14 mouse cellular contexts compared by ENCODE assay signal in the genomic region with DNA sequence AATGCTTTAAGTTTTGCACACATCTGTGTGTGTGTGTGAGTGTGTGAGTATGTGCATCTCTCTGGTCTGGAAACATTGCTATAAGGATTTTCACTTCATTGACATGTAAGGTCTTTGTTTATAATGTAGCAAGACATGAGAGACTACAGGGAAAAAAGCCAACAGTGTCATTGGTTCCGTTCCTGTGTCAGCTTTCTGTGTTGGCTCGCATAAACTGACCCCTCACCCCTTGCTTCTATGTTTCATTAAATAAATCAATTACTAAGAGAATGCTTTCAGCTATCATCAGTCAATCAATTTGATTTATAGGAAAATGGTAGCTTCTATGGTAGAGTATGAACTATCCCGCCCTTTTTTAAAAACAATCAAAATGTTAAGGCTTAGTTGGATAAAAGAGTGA.
"Had no signal": no experiment of that assay in that cellular context is flagged by ENCODE, and none has a peak within 500 bp of the region (broad histone marks: within the 10 kb centered on the region; RNA-seq: fewer than 3 reads in every experiment).

No protein-coding gene starts in this region.

- H3K4me2 ChIP-seq: midbrain, embryonic 12.5 days; neural tube, embryonic 12.5 days; stomach, embryonic 15.5 days had no signal

- H3K27me3 ChIP-seq: neural tube, embryonic 12.5 days; stomach, embryonic 15.5 days had no signal

- H3K9me3 ChIP-seq: megakaryocyte, embryonic 14.5 days; midbrain, embryonic 12.5 days; neural tube, embryonic 12.5 days; stomach, embryonic 15.5 days had no signal

- H3K27ac ChIP-seq: macrophage; midbrain, embryonic 12.5 days; neural tube, embryonic 12.5 days; stomach, embryonic 15.5 days; stomach, postnatal 0 days had no signal

- H3K36me3 ChIP-seq: midbrain, embryonic 12.5 days; neural tube, embryonic 12.5 days; stomach, embryonic 15.5 days had no signal

- ATAC-seq: midbrain, embryonic 16.5 days had no signal

- H3K9ac ChIP-seq: midbrain, embryonic 12.5 days; neural tube, embryonic 12.5 days; stomach, embryonic 15.5 days had no signal

- DNase-seq: lung, adult 2 months; lung, postnatal 10 days; midbrain, embryonic 14.5 days; right cerebral cortex, postnatal 14 days; thymus, adult 2 months; thymus, postnatal 25 days; thymus, postnatal 4 days had no signal

- H3K4me3 ChIP-seq: midbrain, embryonic 12.5 days; neural tube, embryonic 12.5 days; stomach, embryonic 15.5 days had no signal
